Mouse (Mus musculus) adrenal gland, postnatal 25 days (tissue): ENCODE data around the gene Dnaic2. TPM values are rescaled to one million over a fixed set of nuclear protein-coding genes. Genes with fewer than 3 reads are reported as not detected.

Experiments
- DNase-seq: peaks from one replicate; pipeline ENCODE4 v3.0.0; 2021; ENCODE audit warnings: mixed read lengths
- total RNA-seq: library from RNA; stranded (reverse); gene quantifications from 2 replicates; pipeline ENCODE4 v1.2.3, GENCODE M21; 2021

Dnaic2 gene
- total RNA-seq, 1 experiment from 2014 or later: 0.67 TPM

DNA sequence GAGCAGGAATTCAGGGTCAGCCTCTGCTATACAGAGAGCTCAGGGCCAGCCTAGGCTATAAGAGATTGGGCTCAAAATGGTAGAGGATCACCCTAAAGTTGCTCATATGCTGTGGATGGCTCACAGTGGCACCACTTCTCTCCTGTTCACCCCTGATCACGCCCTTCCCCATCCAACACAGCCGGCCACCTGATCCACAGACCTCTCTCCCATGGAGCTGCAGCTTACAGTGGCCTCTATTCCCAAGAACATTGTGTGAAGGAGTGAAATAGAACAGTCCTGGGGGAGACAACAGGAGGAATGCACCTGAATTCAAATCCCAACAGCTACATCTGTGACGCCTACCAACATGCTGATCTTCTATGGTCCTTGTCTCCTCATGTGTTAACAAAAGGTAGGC is 71.4 kb downstream of the Dnaic2 start, which contains the start of gene Gpr142:
Gpr142 (plus strand) TSS at position 301 of the 400 bp plus-strand sequence.
- no peak for DNase-seq

DNA sequence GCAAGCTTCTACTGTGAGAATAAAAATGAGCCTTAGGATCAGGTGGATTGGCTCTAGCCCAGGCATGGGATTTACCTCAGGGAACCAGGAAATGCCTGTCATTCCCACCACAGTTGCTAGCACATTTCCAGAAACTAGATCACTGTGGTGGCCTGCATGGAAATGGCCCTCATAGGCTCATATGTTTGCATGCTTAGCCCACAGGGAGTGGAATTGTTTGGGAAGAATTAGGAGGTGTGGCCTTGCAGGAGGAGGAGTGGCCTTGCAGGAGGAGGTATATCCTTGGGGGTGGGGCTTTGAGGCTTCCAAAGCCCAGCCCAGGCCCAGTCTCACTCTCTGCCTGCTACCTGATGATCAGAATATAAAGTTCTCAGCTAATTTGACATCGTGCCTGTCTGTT is 74.7 kb downstream of the Dnaic2 start:
- no peak for DNase-seq

DNA sequence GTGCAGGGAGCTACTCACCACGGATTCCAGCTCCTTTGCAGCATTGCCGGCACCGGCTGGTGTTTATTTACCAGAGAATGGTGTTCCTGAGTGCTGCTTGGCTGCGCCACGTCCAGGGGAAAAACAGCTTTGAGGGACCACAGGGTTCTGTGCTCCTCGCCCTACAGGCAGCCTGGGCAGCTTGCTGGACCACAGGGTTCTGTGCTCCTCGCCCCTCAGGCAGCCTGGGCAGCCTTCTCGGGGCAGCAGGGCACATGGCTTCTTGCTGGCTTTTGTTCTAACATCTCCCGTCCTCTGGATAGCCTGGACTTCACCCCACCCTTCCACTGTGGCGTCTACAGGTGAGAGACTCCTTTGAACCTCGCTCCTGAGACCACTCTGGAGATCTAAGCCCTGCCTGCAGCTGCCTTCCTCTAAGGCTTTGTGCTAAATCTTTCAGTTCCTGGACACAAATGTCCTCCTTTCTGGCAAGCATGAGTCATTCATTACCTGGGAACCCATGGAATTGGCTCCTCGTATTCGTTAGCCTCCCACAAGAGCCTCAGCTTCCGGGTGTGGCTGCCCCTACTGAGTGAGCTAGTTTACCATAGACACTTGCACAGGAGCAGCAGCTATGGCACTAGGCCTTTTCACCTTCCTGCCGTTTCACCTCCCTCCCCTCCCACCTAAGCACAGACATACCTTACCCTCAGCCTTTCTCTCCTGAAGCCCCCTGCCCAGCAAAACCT is 75.5 kb downstream of the Dnaic2 start:
- no peak for DNase-seq

DNA sequence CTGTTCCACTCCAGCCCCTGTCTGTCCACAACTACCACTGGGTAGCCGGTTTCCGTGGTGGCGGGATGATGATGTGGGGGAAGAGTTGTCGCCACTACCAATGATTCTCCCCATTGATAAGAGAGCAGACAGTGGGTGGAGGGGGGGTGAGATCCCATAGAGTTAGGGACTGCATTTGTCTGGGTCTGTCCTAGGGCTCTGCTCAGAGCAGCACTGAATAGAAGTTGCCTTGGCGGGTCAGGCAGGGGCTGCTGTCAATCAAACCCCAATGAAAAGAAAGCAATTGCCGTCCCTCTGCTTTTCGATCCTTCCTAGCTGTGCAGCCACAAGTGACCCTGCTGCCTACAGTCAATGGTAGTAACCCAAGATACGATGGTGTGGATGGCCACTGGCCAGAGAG is 76.8 kb downstream of the Dnaic2 start:
- DNase-seq: no peak

DNA sequence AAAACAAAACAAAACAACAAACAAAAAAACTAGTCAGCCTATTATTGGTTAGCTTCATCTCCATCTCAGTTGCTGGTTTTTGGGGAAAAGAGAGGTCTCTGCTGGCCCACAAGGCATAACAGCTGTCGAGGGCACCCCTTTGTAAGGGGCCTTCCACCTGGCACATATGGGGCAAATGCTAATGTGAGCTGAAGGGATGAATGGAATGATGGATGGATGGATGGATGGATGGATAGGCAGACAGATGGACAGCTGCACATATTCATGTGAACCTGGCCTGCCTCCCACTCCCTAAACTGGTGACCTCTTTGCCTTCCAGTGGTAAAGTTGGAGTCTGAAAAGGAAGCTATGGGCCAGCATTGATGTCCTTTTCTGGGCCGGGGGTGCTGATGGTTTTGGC is 79.8 kb downstream of the Dnaic2 start:
- DNase-seq: no peak

Other genes with a start within 250 kb of the Dnaic2 start
- 1,060 and 1,162 TPM in 2 replicates for gene Rpl38, start 58.9 kb upstream of the Dnaic2 start, total RNA-seq
- gene Ttyh2, start 52.0 kb upstream of the Dnaic2 start, total RNA-seq: 120 and 145 TPM in 2 replicates
- gene Kif19a, start 38.0 kb downstream of the Dnaic2 start, total RNA-seq: 0.43 TPM in 1 of 2 replicates, not detected in the other
- not detected in 2 replicates for gene Btbd17, start 68.5 kb downstream of the Dnaic2 start, total RNA-seq
- not detected in 2 replicates for gene Gpr142, start 71.5 kb downstream of the Dnaic2 start, total RNA-seq
- gene Gprc5c, start 123.7 kb downstream of the Dnaic2 start, total RNA-seq: 5.4 and 13.9 TPM in 2 replicates
- gene Cd300a, start 162.6 kb downstream of the Dnaic2 start, total RNA-seq: 0.76 and 0.95 TPM in 2 replicates
- gene Cd300lb, start 207.0 kb downstream of the Dnaic2 start, total RNA-seq: 0.57 and 0.64 TPM in 2 replicates
- gene Cd300c, start 241.7 kb downstream of the Dnaic2 start, total RNA-seq: not detected in 2 replicates